Mouse (Mus musculus) adrenal gland, adult 18-20 months (tissue): Measurements from ENCODE around the gene Mmp23. TPM values are rescaled to one million over a fixed set of nuclear protein-coding genes. Genes with fewer than 3 reads are reported as not detected.
"Not testable (repeated sequence)": the region's sequence is repeated elsewhere in the genome, so short reads cannot be mapped to it uniquely, and the experiment has no call there.

Source experiments
- DNase-seq, 2 experiments: peaks; one replicate each; pipeline ENCODE4 v3.0.0; 2021 to 2022; ENCODE audit warnings: low spot score in 2 of 2
- total RNA-seq, 2 experiments: library from RNA; stranded (reverse); gene quantifications; 1 replicate in 1 of 2; 2 replicates in 1 of 2; pipeline ENCODE4 v1.2.3; 2021

The Mmp23 gene
- total RNA-seq, 2 experiments from 2014 or later: 5.6 to 12.8 TPM

DNA sequence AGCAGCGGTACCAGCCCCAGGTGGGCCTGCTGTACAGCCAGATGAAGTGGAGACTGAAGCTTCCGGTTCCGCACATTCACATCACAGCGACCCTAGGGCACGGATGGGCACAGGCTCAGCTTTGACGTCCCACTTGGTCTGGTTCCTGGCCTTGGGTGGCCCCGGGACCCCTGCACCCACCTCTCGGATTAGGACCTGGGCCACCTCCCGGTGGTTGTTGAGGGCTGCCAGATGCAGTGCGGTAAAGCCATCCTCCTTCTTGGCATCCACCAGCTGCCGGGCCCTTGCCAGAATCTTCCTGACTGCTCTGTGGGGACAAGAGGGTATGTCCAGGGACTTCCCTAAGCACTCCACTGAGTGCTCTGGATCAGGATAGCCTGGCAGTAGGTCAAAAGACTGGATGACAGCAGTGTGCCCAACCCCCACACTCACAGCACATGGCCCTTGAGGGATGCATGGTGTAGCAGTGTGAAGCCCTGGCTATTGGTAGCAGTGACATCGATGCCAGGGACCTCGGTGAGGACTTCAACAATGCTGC is 3.1 kb upstream of the Mmp23 start:
- DNase-seq: no peak

DNA sequence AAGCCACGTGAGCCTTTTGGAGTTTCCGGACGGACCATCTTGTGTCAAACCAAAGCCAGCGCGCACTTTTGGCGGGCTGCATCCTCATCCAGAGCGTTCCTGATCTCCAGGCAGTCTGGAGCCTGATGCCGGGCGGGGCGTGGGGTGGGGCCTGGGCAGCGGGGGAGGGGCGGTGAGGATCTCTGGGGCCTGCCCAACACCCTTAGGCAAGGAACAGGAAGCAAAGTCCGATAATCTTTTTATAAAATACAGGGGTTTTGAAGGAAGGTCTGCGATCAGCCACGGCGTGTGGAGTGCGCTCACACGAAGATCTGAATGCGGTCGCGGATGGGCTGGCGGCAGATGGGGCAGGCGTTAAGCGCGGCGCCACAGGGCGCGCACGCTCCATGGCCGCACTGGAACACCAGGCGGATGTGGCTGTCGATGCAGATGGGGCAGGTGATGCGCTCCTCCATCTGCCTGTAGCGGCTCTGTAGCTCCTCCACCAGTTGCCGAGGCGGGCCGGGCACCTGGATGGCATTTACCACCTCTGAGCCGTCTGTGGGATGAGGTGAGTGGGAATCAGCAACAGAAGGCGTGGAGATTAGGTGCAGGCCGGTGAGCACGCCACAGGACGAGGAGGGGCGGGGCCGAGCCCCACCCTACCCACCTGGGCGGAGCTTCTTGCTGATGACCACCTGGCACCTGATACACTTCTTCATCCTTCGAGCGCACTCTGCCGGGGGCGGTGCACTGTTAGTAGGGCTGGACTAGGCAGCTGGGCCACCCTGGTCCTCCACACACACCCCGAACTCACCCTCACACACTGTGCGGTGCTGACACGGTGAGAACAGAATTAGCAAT is 1.5 kb upstream of the Mmp23 start:
- DNase-seq: no peak

DNA sequence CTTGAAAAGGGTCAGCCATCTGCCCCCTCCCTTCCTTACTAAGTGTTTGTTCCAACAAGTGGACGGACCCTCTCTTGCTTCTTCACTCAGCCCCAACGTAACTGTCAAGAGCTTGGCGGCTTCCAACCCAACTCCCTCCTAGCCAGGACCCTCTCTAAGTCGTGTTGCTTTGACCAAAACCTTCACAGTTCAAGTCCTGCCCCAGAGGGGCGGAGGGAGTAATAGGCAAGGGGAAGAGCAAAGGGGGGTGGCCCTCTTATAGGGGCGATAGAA is 935 bp upstream of the Mmp23 start:
- no peak for DNase-seq

DNA sequence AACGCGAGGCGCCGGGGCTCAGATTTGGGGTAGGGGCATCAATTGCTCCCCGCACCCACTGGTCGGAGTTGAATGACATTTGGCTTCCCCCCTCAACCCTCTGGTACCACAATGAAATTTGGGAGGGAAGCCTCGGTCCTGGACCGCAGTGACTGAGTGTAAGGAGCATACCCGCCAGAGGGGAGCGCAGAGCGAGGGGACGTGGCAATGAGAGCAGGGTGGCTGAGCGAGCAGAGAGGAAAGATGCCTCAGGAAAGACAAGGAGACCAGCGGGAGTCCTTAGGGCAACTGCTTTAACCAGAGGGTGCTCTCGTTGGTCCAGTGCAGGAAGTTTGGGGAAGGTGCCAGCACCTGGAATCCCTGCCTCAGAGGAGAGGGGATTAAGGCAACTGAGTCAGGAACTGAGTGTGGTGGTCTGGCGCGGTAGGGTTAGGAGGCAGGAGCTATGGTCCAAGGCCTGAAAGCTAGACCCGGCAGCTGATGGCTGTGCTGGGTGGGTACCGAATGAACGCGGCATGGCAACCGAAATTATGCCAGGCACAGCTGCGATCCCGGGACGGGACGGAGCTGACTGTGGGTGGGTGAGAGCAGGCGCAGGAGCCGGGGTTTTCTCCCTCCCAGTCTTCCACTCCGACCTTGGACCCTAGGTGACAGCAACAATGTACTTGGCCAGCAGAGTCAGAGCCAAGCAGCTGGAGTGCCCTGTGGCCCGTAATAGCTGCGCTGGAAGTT is 433 bp upstream of the Mmp23 start:
- no peak for DNase-seq

DNA sequence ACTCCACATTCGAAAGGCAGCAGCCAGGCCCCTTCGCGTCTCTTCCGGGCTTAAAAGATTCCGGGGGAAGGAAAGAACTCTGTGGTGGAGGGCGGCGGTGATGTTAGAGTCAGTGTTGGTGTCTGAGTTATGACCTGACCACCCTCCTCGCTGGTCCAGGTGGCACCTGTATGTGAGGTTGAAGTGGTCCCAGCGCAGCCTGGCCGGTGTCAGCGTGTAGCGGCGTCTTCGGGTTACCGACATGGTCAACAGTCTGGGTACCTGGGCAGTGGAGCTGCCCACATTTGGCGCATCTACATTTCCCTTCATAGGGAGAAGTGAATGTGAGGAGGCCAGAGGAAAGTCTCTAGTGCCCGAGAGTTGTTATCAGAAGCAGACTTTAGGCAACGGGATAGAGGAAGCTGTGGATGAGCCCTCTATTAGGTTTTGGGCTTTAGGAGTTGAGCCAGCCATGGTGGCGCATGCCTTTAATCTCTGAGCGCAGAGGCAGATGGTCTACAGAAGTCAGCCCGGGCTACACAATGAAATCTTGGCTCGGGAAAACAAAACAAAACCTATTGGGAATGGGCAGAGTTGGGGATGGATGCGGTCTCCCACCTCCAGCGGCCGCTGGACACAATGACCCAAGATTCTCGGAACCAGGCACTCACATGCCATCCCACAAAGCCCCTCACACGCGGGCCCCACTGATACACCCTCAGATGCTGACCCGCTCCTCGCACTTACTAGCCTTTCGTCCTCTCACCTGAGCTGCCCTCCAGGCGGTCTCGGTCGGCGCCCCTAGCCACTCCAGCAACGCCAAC is 700 bp downstream of the Mmp23 start:
- DNase-seq: no peak

DNA sequence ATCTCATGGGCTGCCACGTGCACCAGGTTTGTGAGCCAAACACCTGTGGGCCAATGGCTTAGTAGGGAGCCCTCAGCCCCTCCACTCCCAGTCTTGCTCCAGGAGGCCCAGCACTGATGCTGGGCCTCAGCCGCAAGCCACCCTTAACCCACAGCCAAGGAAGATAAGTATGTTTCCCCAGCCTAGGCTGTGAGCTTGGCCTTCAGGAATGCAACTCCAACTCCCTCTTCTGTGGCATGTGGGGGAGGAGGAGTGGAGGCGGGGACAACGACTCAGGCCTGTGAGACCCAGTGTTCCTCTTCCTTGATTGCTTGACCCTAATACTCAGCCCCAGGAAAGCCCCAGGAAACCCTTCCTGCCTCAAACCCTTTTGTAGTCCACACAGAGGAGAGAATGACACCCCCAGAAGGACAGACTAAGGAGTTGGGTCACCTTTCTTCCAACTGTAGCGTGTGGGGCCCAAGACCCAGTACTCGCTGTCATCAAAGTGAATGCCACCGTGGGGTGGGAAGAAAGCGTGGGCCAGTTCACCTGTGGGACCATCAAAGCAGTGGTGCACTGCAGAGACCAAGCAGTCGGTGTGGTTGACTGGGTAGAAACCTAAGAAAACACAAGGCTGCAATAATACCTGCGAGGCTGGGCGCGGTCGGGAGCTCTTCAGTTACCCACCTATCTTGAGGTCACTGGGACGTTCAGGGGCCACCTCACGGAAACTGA is 1.5 kb downstream of the Mmp23 start:
- DNase-seq: no peak

DNA sequence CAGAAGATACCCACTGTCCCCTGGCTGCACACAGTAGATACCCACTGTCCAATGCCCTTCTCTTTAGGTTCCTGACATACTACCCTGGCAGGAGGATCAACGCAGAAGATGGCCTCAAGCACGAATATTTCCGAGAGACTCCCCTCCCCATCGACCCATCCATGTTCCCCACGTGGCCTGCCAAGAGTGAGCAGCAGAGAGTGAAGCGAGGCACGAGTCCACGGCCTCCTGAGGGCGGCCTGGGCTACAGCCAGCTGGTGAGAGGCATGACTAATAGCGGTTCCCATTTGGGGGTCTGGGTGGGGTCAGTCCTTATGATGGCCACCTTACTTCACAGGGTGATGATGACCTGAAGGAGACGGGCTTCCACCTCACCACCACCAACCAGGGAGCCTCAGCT is 3.8 kb downstream of the Mmp23 start:
- DNase-seq: no peak

DNA sequence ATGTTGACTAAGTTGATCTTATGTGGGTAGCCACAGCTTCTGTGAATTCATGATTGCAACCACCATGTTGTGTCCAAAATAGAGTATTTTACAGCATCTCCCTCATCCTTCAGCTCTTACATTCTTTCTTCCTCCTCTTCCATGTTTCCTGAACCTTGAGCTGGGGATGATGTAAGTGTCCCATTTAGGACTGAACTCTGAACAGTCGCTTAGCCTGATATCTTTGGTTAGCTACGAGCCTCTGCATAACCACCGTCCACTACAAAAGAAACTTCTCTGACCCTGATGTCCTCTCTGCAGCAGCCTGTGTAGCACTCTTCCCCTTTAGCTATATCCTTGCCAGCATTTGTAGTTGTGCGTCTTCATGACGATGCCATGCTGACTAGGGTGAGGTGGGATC is 7.5 kb downstream of the Mmp23 start:
- no peak for DNase-seq

DNA sequence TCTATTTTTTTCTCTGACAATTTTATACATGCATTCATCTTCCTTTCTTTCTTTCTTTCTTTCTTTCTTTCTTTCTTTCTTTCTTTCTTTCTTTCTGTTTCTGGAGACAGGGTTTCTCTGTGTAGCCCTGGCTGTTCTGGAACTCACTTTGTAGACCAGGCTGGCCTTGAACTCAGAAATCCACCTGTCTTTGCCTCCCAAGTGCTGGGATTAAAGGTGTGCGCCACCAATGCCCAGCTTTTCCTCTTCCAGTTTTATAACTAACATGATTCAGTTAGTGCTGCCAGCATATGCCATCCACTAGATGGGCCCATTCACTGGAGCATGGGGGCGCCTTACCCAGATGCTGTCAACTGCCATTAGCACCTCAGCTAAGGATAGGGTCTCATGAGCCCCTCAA is 7.9 kb downstream of the Mmp23 start, which contains the start of gene Gm10563:
Gm10563 (minus strand) TSS at position 101 of the 400 bp plus-strand sequence.
- DNase-seq: not testable (repeated sequence)

DNA sequence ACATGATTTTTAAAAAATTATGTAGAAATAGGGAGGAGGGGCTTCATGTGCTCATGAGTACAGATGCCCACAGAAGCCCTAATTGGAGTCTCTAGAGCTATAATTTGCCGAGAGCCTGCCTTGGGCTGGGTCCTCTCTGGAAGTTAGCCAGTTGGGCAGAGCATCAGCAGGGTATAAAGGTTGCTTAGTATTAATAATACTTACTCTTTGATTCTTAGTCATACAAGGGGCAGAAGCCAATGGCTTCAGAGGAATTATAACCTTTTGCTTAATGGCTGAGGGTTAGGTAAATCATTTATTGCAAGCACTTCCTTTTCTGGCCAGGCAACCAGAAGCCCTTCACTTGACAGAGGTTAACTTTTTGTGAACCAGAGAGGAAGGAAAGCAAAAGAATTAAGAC is 9.7 kb downstream of the Mmp23 start:
- DNase-seq: no peak

DNA sequence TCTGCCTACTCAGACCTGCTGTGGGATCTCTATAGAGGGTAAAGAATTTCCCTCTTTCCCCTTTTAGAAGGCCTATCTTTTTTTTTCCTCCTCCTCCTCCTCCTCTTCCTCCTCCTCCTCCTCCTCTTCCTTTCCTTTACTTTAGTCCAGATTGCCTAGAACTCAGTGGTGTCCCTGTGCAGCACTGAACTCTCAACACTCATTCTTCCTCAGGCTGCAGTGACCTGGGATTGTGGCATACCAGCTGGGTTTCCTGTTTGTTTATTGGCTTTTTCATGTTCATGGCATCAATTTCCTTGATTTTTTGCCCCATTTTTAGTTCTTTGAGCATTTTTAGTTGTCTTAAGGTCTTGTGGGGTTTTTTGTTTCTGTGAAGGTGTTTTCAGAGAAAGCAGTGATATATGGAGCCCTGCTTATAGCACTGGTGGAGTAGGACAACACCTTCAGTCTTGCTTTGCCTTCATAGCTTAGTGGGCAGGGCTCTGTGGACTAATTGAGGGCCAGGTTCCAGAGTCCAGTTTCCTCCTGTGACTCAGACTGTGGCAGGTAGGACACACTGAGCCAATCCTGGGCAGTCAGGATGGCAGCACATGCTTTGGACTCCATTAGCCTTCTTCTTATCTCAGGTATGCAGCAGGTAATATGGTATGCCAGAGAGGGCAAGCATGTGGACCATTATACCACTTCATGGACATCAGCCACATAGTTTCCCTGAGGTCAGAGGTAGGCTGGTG is 17.3 kb downstream of the Mmp23 start:
- no peak for DNase-seq

DNA sequence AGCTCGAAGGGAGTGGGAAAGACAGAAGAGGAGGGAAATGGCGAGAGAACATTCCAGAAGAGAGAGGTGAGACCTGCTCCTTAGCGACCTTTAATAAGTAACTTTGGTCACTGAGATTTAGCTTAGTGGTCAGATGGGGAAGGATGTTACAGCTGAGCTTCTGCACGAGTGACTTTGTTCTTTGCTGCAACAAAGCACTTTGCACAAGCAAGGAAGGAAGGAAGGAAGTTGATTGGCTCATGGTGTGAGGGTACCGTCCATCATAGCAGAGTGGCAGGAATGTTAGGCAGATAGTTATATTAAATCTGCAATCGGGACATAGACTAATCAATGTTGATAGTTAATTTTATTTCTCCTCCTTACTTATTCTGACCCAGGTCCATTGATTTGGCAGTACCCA is 22.9 kb downstream of the Mmp23 start:
- DNase-seq: no peak

DNA sequence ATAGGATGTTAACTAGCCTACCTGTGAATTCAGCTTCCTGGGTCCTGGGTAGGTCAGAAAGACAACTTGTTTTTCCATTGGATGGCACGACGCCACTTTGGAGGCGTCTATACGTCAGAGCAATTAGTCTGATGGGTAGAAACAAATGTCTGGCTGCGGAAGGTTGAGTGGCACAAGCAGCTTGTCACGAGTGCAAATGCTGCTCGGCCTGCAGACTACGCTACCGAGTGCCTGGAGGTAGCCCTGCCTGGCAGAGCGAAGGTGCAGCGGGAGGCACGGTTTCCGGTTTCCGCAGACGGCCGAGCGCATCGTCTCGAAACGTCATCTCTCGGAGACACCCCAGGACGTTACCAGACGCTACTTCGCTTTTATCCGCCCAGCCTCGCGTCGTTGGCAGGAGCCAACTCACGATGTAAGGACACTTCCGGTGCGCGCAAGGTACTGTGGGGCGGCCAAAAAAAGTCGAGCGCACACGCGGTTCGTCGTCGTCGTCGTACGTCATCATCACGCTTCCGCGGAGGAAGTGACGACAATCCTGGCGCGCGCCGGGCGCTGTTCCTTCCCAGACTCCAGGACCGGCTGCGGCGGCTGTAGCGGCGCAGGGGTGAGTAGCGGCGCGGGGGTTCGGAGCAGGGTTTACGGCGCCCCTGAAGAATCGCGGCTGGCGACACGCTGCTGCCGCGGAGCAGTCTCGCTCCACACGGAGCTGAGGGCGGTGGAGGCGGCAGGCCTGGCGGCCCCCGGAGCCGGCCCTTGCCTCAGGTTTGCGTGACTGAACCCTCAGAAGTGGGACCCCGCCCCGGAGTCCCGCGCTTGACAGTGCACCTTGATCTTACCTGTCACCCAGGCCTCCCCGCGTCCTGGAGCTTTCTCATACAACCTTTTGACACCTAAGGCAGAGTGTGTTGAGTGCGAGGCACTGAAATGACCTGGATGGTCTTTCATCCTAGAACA is 28.6 kb downstream of the Mmp23 start, which contains the start of gene Cdk11b:
Cdk11b (plus strand) TSS at position 517 of the 954 bp plus-strand sequence.
- DNase-seq: peak; percentile 93 to 95

DNA sequence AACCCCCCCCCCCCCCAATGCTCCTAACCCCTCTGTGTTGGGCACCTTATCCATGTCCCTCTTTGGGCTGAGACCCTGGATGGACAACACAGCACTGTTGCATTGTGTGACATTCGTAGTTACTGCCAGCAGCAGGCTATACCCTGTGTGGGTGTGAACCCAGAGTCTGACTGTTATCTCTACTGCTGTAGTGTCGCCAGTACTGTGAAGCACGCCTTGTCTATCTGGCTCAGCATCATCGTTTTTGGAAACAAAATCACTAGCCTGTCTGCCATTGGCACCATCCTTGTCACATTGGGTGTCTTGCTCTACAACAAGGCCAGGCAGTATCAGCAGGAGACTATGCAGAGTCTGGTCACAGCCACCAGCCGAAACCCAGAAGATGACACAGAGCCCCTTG is 34.9 kb downstream of the Mmp23 start:
- DNase-seq: no peak

DNA sequence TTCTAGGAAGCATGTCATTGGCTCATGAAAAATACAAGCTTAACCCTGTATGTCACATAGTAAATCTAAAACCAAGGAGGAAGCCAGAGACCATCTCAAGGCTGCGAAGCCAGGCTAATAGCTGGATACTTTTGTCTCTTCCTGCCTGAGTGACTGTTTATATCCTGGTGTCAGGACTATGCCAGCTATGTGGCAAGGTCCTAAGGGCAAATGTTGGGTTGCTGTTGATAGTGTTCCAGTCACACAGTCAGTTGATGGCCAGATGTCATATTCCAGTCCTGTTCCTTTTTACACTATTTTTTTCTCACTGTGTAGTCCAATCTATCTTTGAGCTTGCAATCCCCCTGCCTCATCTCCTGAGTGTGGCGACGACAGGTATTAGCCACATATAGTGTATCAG is 39.9 kb downstream of the Mmp23 start:
- no peak for DNase-seq

DNA sequence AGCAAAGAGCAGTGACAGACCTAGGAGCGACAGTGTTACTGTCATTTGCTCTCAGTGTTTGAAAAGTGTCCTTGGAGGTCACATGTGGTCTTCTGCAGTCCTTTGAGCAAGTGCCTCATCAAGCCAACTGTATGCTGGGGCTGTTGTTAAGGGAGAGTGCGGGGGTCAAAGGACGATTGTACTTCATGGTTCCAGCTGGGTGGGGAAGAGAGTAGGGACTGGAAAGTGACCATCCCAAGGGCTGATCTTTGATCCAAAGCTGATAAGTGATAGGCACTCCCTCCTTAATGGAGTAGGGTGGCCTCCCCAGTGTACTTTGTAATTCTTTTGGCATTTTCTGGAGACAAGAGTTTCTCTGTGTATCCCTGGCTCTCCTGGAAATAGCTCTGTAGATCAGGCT is 41.3 kb downstream of the Mmp23 start:
- DNase-seq: no peak

DNA sequence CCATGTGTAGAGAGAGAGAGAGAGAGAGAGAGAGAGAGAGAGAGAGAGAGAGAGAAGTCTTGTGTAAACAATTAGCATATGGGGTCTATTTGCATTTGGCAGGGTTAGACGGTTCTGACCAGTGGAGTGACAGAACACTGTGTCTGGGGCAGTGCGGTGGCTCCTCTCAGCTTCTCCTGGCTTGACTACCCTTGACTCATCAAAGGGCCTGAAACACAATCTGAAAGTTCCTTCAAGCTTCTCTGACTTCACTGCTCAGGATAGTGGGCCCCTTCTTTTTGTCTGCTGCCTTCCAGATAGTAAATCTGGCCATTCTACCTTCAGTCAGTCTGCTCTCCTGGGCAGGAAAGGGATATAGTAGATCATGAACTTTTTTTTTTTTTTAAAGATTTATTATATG is 46.4 kb downstream of the Mmp23 start:
- no peak for DNase-seq

DNA sequence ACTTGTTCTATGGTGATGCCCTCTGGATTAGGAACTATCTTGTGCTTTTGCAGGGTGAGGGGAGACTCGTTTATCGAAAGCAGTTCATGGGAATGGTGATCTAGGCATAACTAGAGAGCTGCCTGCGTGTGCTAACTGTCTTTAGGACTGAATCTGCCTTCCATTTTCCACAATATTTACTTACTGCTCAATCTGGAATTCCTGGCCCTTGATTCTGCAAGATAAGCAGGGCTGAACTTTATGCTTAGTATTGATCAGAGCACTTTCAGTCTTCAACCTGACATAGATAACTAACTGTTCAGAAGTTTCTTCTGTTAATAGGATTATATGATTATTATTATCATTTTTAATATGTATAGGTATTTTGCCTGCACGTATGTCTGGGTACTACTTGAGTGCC is 48.1 kb downstream of the Mmp23 start:
- DNase-seq: no peak

DNA sequence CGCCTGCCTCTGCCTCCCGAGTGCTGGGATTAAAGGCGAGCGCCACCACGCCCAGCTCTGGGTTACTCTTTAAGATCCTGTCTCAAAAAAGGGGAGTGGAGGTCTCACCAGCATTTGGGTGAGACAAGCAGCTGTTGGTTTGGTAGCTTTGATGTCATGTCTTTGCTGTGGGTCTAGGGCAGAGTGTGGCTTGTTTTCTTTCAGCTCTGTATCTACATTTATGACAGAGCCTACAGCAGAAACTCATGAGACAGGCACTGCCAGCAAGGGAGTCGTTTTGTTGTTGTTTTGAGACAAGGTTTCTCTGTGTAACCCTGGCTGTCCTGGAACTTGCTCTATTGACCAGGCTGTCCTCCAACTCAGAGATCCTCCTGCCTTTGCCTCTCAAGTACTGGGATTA is 49.4 kb downstream of the Mmp23 start:
- DNase-seq: no peak
